Mouse (Mus musculus) spleen, adult 12 weeks (tissue): Measurements from ENCODE around the gene Lyst.
"Not testable (repeated sequence)": the region's sequence is repeated elsewhere in the genome, so short reads cannot be mapped to it uniquely, and the experiment has no call there.

Experiments used
- DNase-seq: peaks from one replicate; pipeline ENCODE4 v3.0.0; 2022; ENCODE audit warnings: low spot score

The Lyst gene

DNA sequence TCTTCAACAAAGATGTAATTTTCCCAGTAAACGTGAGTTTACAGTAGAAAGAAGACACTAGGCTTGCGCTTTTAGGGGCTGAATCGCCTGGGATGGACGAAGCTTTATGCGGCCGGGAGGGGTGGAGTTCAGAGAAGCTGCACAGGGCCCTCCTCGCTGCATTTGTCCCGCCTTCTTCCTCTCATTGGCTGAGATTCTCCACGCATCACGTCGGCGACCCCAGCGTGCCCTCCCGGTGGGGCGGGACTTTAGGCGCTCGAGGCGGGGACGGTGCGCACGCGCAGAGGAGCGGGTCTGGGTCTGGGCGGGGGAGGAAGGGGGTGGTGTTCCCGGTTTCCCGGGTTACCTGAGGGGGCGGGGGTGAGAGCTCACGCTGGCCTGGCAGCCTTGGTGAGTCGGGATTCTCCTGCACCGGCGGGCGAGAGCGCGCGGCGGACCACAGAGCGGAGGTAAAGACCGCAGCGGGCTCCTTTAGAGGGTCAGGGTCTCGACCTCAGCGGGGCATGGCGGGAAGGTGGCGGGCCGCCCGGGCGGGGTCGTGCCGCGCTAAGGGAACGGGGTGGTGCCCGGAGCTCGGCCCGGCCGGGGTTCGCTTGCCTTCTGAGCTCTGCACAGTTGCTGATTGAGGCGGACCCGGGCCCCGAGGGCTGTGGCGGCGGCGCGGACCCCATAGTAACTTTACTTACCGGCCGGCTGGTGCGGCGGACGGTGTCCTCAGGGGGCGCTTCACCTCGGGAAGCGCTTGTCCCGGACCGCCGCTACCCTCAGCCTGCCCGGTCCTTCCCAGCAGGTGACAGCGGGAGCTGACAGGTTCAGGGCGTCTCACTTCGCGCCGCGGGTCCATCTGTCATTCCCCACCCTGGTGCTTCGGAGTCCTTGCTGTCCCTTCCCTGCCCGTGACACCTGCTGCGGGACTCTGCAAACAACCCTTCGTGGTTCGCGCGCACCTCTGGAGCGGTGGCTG is at the start of gene Lyst:
Lyst (plus strand) TSS at position 350 of the 964 bp plus-strand sequence.
- peak; percentile 93 for DNase-seq

GRCm38 (mm10) chr13:13543073-13543472 is 47.1 kb upstream of the Lyst start:
- not testable (repeated sequence) for DNase-seq

DNA sequence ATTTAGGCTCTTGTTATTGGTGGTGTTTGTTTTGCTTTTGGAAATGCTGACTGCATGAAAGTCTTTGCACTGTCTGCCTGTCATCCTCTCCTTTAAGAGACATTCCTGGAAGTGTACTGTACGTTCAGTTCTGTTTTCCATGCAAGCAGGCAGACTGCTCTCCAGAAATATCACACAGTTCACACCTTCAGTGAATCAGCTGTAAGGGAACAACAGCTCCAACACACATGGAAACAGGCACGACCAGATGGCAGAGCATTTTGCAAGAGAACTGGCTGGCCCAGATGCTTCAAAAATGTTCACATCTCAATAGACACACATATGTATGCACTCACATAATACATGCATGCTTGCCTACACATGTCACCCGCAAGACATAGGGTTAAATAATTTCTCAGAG is 43.4 kb upstream of the Lyst start:
- no peak for DNase-seq

DNA sequence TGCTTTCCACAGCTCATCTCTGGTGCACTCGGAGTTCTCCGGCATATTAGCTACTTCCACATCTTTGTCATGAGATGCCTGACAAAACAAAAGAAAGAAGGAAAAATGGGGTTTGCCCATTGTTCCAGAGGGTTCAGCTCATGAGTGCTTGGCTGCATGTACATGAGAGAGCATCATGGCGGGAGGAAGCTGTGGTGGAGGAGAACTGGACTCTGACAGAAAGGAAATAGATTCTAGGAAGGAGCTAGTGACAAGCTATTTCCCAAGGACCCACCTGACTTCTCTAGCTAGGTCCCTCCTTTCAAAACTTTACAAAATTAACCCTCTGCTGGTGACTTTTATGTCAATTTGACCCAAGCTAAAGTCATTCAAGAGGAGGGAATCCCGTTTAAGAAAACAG is 42.3 kb upstream of the Lyst start:
- no peak for DNase-seq

DNA sequence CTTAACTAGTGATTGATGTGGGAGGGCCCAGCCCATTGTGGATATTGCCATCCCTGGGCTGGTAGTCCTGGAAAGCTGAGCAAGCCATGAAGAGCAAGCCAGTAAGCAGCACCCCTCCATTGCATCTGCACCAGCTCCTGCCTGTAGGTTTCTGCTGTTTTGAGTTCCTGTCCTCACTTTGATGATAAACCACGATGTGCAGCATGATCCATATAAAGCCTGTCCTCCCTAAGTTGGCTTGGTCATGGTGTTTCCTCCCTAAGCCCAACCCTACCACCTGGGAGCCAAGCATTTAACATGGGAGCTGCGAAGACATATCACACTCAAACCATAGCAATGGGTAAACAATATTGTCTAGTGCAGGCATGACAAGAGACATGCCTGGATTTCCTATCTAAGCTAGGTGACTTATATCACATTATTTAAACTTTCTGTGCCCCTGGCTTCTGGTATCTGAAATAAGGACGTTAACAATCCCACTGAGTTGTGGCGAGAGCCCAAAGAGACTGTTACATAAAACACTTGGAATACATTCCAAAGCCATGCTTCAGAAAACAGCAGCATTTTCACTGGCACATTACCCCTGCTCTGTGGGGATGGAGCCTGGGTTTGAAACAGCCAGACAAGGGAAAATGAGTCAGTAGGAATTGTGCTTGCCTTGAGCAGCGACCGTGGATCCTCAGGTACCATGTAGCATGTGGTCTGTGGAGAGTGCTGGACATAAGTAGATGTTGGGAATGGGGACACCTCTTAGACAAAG is 41.6 kb upstream of the Lyst start:
- DNase-seq = no peak

DNA sequence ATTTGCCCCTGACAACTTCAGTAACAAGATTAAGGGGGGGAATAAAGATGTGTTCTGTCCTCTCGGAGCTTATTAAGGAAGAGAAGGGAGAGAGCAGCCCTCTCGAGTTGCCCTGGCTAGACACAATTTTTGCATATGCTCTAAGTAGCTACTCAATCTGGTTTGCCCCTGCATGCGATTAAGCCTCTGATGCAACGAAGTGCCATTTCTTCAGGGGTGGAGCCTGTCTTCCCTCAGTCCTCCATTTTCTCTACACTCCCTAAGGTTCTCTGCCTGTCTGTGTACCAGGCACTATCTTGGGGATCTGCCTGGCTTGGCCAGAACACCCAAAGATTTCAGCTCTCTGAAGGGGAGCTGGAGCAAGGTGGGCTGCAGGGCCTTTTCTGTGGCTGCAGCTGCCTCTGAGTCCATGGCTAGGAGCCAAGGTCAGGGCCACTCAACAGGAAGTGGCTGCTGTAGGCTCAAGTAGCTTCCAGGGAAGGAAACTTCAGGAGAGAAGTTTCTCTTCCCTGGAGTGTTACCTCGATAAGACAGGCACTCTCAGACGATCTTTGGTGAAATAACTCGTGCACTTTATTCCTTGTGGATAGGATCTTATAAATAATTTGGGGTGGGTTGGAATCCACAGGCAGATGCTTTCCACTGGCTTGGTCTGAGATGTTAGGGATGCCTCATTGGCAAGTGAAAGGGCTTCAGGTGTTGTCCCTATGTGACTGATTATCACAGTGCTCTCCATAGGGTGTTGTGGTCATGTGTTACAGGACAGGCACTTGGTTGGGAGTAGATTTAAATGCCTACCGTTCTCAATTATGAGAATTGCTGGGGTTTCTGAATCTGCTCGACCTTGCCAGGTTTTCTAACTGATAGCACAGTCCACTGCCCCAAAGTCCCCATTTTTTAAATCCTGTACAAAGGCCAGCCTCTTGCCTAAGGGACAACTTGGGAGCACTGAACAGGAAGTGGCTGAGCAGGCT is 40.2 kb upstream of the Lyst start:
- DNase-seq = no peak

DNA sequence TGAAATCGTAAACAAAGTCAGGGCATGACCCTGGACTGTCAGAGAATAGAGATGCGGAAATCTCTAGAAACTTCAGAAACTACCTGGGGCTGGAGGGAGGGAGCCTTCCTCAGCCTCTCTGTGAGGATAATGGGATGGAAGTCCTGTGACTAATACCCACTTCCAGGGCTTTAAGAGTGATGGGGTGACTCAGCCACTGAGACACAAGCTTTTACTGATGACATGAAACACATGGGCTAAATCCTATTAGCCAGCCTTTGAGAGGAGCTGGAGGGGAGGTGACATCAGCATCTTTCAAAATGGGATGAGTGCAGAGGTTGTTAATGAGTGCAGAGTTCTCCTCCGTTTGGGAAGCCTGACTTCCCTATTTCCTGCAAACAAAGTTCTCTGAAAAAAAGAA is 38.2 kb upstream of the Lyst start:
- DNase-seq = no peak

- no peak for DNase-seq
Observed at GRCm38 (mm10) chr13:13553660-13554059, 36.5 kb upstream of the Lyst start.

DNA sequence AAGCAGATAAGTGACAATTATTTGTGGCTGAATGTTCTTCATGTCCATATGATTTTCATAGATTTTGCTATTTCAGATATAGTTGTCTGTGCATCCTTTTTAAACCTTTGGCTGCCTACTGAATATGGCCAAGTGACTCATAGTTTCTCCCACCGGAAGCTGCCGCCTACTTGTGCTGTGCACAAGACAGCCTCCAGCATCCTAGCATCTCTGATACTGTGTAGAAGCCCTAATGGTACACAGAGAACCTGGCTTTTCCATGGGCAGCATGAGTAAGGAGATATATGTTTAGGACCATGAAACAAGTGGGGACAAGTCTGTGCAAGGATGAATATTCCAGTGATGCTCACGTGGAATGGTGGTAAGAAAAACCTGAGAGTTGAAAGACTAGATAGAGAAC is 35.0 kb upstream of the Lyst start:
- no peak for DNase-seq

- DNase-seq = no peak
Observed at GRCm38 (mm10) chr13:13557001-13557743, 33.0 kb upstream of the Lyst start.

GRCm38 (mm10) chr13:13558251-13558650 is 31.9 kb upstream of the Lyst start:
- DNase-seq = no peak

DNA sequence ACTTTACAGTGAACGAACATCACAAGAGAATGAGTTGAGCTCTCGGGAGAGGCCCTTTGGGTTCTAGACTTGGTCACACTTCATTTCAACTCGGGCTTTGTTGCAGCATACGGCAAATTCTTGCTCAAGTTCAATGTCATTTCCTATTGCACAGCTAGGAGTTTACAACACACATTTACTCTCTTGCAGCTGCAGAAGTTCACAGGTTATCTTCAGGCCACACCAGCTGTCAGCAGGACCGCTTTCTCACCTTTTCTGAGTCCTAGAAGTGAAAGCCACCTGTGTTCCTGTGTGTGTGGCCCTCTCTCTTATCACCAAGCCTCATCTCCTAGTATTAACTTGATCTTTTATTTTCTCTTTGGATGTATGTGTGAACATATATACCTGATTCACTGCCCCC is 31.3 kb upstream of the Lyst start:
- no peak for DNase-seq

DNA sequence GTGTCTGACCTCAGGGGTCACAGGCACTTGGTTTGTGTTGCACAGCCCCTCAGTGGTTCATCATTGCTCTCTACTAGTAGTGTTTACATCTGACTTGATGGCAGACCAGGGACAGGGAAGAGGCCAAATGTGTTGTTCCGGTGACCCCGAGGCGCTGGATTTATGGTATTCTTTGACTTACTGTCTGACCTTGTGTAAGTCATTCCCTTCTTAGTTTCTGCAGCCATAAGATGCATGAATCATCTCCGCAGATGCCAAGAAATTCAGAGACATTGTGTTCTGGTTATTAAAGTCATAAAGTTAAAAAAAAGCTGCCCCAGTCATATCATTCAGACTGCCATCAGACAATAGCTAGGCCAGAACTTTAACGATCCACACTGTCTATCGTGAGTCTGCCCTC is 27.6 kb upstream of the Lyst start:
- DNase-seq = no peak

- no peak for DNase-seq
Observed at GRCm38 (mm10) chr13:13564116-13564515, 26.1 kb upstream of the Lyst start.

DNA sequence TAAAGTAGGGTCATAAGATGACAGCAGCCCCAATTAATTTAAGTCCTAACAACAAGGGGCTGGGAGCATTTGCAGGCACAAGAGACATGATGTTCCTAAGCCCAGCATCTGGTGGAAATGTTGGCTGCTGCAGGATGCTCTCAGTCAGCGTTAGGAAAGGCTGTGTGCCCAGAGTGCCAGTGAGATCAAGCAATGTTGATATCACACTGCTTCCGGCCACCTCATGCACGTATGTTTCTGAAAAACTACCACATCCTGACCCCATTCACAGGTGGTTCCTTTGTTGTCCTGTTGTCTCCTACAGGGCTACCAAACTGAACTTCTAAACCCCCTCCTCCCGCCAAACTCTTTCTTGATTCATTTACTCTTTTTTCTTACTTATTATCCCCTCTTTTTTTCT is 25.7 kb upstream of the Lyst start:
- DNase-seq = peak; percentile 6

- no peak for DNase-seq
Observed at GRCm38 (mm10) chr13:13567640-13568039, 22.6 kb upstream of the Lyst start.

- no peak for DNase-seq
Observed at GRCm38 (mm10) chr13:13568824-13569223, 21.4 kb upstream of the Lyst start.

GRCm38 (mm10) chr13:13569603-13570002 is 20.6 kb upstream of the Lyst start:
- no peak for DNase-seq

DNA sequence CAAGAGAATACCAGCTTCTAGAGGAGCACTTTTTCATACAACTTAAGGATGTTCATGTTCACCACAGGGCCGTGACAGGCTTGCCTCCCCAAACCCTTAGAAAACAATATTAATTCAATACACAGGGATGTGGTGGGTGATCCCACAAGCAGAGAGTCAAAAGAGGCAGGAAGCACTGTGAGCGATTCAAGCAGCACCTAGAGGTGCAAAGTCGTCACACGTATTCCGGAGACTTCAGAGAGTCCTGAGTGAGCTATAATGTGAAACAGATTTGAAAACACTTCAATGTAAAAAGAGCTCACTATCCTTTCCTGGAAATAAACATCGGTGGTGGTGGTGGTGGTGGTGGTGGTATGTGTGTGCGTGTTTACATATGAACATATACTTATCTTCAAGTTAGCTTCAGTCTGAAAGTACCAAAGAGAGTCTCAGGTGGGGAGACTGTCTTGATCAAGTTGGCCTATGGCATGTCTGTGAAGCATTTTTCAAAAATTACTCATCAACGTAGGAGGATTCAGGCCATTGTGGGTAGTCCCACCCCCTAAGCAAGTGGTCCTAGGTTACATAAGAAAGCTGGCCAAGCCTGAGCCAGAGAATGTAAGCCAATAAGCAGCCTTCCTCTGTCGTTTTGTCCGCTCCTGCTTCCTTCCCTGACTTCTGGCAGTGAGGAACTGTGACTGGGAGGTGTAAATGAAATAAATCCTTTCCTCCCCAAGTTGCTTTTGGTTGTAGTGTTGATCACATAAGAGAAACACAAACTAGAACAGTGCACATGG is 17.9 kb upstream of the Lyst start:
- DNase-seq = no peak

DNA sequence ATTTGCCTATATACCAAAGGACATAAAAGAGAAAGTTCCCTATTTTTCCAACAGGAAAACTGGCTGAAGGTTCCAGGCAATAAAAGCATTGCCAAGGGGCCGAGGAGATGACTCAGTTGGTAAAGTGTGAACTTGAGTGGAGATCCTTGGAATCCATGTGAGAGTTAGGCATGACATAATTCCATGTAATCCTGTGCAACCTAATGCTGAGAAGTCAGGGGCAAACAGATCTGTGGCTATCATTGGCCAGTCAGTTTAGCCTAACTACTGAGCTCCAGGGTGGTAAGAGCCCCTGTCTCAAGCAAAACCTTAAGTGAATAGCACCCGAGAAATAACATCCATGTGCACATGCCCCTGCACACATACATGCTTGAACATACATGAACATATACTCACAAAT is 17.3 kb upstream of the Lyst start:
- no peak for DNase-seq
